Mouse (Mus musculus): Measurements from ENCODE around the gene Hoxd9.

DNA sequence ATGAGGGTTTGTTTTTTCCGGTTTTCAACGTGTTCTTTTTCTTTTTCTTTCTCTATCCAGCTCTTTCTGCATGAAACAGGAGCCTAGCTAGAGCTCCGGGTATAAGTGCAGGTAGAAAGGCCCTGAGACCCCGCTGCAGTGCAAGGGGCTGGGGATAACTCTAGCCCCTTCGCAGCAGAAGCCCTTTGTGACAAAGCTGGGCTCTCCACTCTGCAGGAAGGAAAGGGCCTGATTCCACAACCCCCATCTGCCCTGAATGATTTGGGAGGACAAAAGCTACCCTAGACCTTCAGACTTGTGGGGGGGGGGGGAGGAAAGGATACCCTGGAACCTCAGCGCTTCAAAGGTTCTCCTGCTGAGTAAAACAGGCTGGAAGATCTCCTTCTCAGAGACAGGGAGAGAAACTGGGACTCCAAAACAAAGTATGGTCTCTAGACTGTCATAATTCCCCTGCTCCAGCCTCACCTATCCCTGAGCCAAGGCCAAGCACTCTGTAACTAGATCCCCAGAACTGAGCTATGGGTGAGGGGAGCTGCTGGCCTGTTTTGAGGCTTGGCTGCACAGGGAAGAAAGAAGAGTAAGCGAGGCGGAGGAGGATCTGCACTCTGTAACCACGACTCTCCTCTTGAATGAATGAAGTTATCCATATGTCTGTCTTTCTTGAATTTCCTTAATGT, 21.0 kb upstream of the Hoxd9 start:
- TF ChIP-seq CTCF (IDR thresholded peaks at IDR 0.05; ENCODE audit: low read depth), result no peak
- no peak for TF ChIP-seq EP300 (IDR thresholded peaks at IDR 0.05; ENCODE audit: low read depth)

All from heart, postnatal 0 days (tissue).